Mouse (Mus musculus) cortical plate, adult 2 months (tissue): ENCODE results near the gene Paf1.

ENCODE experiments used
- CTCF ChIP-seq: fragments of 200-500 bp; IDR thresholded peaks from 2 replicates; pipeline ENCODE4 v1.5.1; 2011; ENCODE audit warnings: mild to moderate bottlenecking, control low read depth, low read length; ENCODE audit not compliant: insufficient read depth; ENCODE audit errors: extremely low read depth
- POLR2A ChIP-seq: fragments of 200-500 bp; IDR thresholded peaks from 2 replicates; pipeline ENCODE4 v1.6.1; 2011; ENCODE audit warnings: mild to moderate bottlenecking, low read length, control low read depth; ENCODE audit not compliant: insufficient read depth; ENCODE audit errors: extremely low read depth

- no peak for TF ChIP-seq POLR2A
- TF ChIP-seq CTCF, result no peak
Measured at GRCm38 (mm10) chr7:28370977-28371513, 21.7 kb upstream of the Paf1 start.
